ENCODE assay signal across 27 mouse cellular contexts in the genomic region with DNA sequence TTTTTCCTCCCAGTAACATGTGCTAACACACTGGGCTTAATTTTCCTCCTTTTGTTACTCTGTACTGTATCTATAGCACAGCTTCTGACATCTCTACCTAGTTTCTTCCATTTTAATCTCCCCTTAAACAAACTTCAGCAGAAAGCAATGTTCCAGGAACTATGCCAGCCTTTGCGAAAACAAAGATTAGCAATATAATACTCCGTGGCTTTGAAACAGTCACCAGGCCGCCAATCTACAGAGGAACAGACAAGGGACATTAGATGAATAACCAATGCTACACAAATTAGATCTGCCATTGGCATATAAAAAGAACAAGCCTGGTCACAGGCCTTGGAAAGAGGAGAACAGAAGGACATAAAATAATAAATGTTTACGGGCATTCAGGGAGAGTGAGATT.
"Had no signal": no experiment of that assay in that cellular context is flagged by ENCODE, and none has a peak within 500 bp of the region (broad histone marks: within the 10 kb centered on the region; RNA-seq: fewer than 3 reads in every experiment).

No protein-coding gene starts in this region.

- DNase-seq: gastrocnemius, postnatal 14 days; gastrocnemius, postnatal 36 days; heart, adult 11 months; heart, adult 2 months; heart, postnatal 14 days; heart, postnatal 36 days; kidney, adult 11 months; kidney, adult 2 months; kidney, adult 9 months; kidney, postnatal 14 days; kidney, postnatal 36 days; layer of hippocampus, adult 9-11 months; layer of hippocampus, postnatal 36 days; left cerebral cortex, postnatal 4 days had no signal

- H3K36me3 ChIP-seq: heart, embryonic 13.5 days; heart, embryonic 15.5 days; hindbrain, embryonic 13.5 days; hindbrain, embryonic 15.5 days; kidney, embryonic 15.5 days; limb, embryonic 12.5 days; limb, embryonic 15.5 days; liver, embryonic 12.5 days had no signal

- H3K9ac ChIP-seq: heart, embryonic 13.5 days; heart, embryonic 15.5 days; hindbrain, embryonic 13.5 days; hindbrain, embryonic 15.5 days; kidney, embryonic 15.5 days; limb, embryonic 12.5 days; limb, embryonic 15.5 days; liver, embryonic 12.5 days; liver, embryonic 14.5 days had no signal

- H3K4me3 ChIP-seq: heart, adult 2 months; heart, embryonic 13.5 days; heart, embryonic 15.5 days; hindbrain, embryonic 13.5 days; hindbrain, embryonic 15.5 days; kidney, embryonic 15.5 days; limb, embryonic 12.5 days; limb, embryonic 15.5 days; liver, embryonic 12.5 days had no signal

- H3K27ac ChIP-seq: heart, adult 2 months; heart, embryonic 13.5 days; heart, embryonic 15.5 days; hindbrain, embryonic 13.5 days; hindbrain, embryonic 15.5 days; hindbrain, postnatal 0 days; kidney, embryonic 15.5 days; kidney, postnatal 0 days; limb, embryonic 12.5 days; limb, embryonic 15.5 days; liver, embryonic 12.5 days; liver, embryonic 14.5 days had no signal

- H3K4me1 ChIP-seq: heart, embryonic 13.5 days; heart, embryonic 15.5 days; hindbrain, embryonic 13.5 days; hindbrain, embryonic 15.5 days; kidney, embryonic 15.5 days; limb, embryonic 12.5 days; limb, embryonic 15.5 days; liver, embryonic 12.5 days had no signal

- H3K27me3 ChIP-seq: heart, embryonic 13.5 days; heart, embryonic 15.5 days; hindbrain, embryonic 13.5 days; hindbrain, embryonic 15.5 days; kidney, embryonic 15.5 days; limb, embryonic 12.5 days; limb, embryonic 15.5 days; liver, embryonic 12.5 days had no signal

- H3K4me2 ChIP-seq: heart, embryonic 11.5 days; heart, embryonic 13.5 days; heart, embryonic 15.5 days; hindbrain, embryonic 13.5 days; hindbrain, embryonic 15.5 days; kidney, embryonic 15.5 days; limb, embryonic 12.5 days; limb, embryonic 15.5 days; liver, embryonic 12.5 days had no signal

- ATAC-seq: hindbrain, postnatal 0 days; intestine, embryonic 16.5 days; liver, embryonic 12.5 days had no signal

- H3K9me3 ChIP-seq: heart, embryonic 13.5 days; heart, embryonic 15.5 days; hindbrain, embryonic 13.5 days; hindbrain, embryonic 15.5 days; kidney, embryonic 15.5 days; limb, embryonic 15.5 days; liver, embryonic 12.5 days had no signal
